Mouse (Mus musculus): ENCODE results near the gene Polr1e.

DNA sequence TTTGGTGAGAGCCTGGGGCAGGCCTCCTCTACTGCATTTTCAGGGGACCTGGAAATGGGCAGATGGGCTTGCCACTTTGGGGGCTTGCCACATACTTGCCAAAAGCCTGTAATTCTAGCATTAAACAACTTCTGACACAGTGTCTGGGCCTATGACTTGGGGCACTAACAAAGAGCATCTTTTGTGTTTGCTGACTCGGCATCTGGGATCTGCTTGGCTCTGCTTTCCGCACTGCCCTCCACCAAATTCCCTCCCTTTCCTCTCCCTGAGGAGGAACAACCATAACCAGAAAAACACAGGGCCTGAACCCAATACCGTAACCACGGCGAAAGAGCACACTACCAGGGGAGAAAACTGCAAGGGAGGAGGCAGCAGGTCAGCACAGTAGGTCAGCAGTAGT lies 27.8 kb upstream of the Polr1e start:
- TF ChIP-seq CTCF (IDR thresholded peaks at IDR 0.05; ENCODE audit: borderline replicate concordance, insufficient read depth, low read depth, low read length) (no peak), POLR2A (IDR thresholded peaks at IDR 0.05; ENCODE audit: borderline replicate concordance, insufficient read depth, low read length) (no peak)

Measured in cerebellum, adult 2 months (tissue).